Mouse (Mus musculus) hindbrain, embryonic 15.5 days (tissue): Measurements from ENCODE around the gene Lin7a. TPM values are rescaled to one million over a fixed set of nuclear protein-coding genes. Genes with fewer than 3 reads are reported as not detected.

Experiments used
- ATAC-seq: fragments of 200-750 bp; cut with Nextera tagmentation; 2 replicates; pipeline ENCODE4 v1.8.0; 2017; ENCODE audit warnings: low read depth, moderate number of reproducible peaks, moderate TSS enrichment; ENCODE audit not compliant: low FRiP score
- H3K27ac ChIP-seq: fragments of 300-500 bp; sonication (generic); replicated peaks from 2 replicates; pipeline ENCODE4 v1.5.1; 2015; ENCODE audit warnings: mild to moderate bottlenecking, inconsistent platforms
- H3K27me3 ChIP-seq: fragments of 300-500 bp; sonication (generic); 2 replicates; pipeline ENCODE4 v1.6.1; 2015; ENCODE audit warnings: control low read depth, inconsistent platforms
- H3K36me3 ChIP-seq: fragments of 300-500 bp; sonication (generic); 2 replicates; pipeline ENCODE4 v1.6.1; 2015; ENCODE audit warnings: control low read depth, inconsistent platforms
- H3K4me1 ChIP-seq: fragments of 300-500 bp; sonication (generic); replicated peaks from 2 replicates; pipeline ENCODE4 v1.6.1; 2015; ENCODE audit warnings: control low read depth, inconsistent platforms
- H3K4me2 ChIP-seq: fragments of 300-500 bp; sonication (generic); 2 replicates; pipeline ENCODE4 v1.6.1; 2015; ENCODE audit warnings: moderate library complexity, mild to moderate bottlenecking, inconsistent platforms
- H3K4me3 ChIP-seq: fragments of 300-500 bp; sonication (generic); 2 replicates; pipeline ENCODE4 v1.5.1; 2015; ENCODE audit warnings: mild to moderate bottlenecking, inconsistent platforms
- H3K9ac ChIP-seq: fragments of 300-500 bp; sonication (generic); 2 replicates; pipeline ENCODE4 v1.6.1; 2015; ENCODE audit warnings: inconsistent platforms
- H3K9me3 ChIP-seq: fragments of 300-500 bp; sonication (generic); 2 replicates; pipeline ENCODE4 v1.6.1; 2016; ENCODE audit warnings: control low read depth, inconsistent platforms
- WGBS: fragments of 180-500 bp; shearing (Covaris S2); methylation state at CpG from one replicate; pipeline ENCODE4 v1.1.7; 2015; 5-methylcytosine and 5-hydroxymethylcytosine counted together
- polyA plus RNA-seq: library from polyadenylated mRNA; unstranded; fragments of >200 nt; fragmentation: Nextera tagmentation; extraction: Ambion mirVana; gene quantifications from 2 replicates; pipeline ENCODE4 v1.2.1, GENCODE M21; 2015

Lin7a gene
- polyA plus RNA-seq = 32.6 and 35.0 TPM in 2 replicates

- no peaks in the 10 kb centered on the region for H3K9me3 ChIP-seq
- peaks cover 14% of the 10 kb centered on the region for H3K4me1 ChIP-seq
- ATAC-seq = peak; percentile 83
- H3K4me3 ChIP-seq = peak within 1 kb of the TSS; percentile 73
- peak within 1 kb of the TSS; percentile 76 for H3K9ac ChIP-seq
- H3K27ac ChIP-seq = peak within 1 kb of the TSS; percentile 88
- peak within 1 kb of the TSS; percentile 71 for H3K4me2 ChIP-seq
- 1% methylated on average over 38 of the region's 38 CpGs for WGBS
- no peaks in the 10 kb centered on the region for H3K36me3 ChIP-seq
- H3K27me3 ChIP-seq = no peaks in the 10 kb centered on the region
Observed at GRCm38 (mm10) chr10:107271321-107272130, at the start of gene Lin7a. Lin7a (plus strand) TSS chr10:107271686.

GRCm38 (mm10) chr10:107221726-107222125 is 49.8 kb upstream of the Lin7a start:
- H3K4me1 ChIP-seq = no peaks in the 10 kb centered on the region
- WGBS = 88% methylated on average over 2 of the region's 2 CpGs
- ATAC-seq = no peak
- H3K27me3 ChIP-seq = no peaks in the 10 kb centered on the region
- no peak overlapping the region for H3K4me2 ChIP-seq
- H3K36me3 ChIP-seq = no peaks in the 10 kb centered on the region
- H3K9ac ChIP-seq = no peak overlapping the region
- H3K27ac ChIP-seq = no peak overlapping the region
- H3K4me3 ChIP-seq = no peak overlapping the region
- no peaks in the 10 kb centered on the region for H3K9me3 ChIP-seq

- ATAC-seq = no peak
- no peak overlapping the region for H3K27ac ChIP-seq
- H3K9ac ChIP-seq = no peak overlapping the region
- no peaks in the 10 kb centered on the region for H3K36me3 ChIP-seq
- WGBS = 62% methylated on average over 8 of the region's 8 CpGs
- no peaks in the 10 kb centered on the region for H3K9me3 ChIP-seq
- no peaks in the 10 kb centered on the region for H3K27me3 ChIP-seq
- no peak overlapping the region for H3K4me2 ChIP-seq
- no peak overlapping the region for H3K4me3 ChIP-seq
- no peaks in the 10 kb centered on the region for H3K4me1 ChIP-seq
Observed at GRCm38 (mm10) chr10:107222406-107223185, 48.9 kb upstream of the Lin7a start.

DNA sequence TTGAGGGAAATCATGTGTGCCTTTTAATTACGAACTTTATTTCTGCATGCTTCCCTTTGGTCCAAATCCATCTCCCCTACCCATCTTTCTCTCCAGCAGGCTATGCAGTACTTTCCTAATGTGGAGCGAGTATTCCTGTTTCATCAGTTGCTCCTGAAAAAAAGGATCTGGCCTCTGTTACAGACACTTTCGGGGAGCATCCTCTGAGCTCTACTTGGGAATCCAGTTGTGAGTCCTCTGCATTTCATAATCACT is 48.4 kb upstream of the Lin7a start:
- Histone ChIP-seq H3K4me2 (no peak overlapping the region), H3K4me1 (no peaks in the 10 kb centered on the region), H3K36me3 (no peaks in the 10 kb centered on the region), H3K27ac (no peak overlapping the region), H3K9ac (no peak overlapping the region), H3K9me3 (no peaks in the 10 kb centered on the region), H3K27me3 (no peaks in the 10 kb centered on the region), H3K4me3 (no peak overlapping the region)
- WGBS = 83% methylated on average over 3 of the region's 3 CpGs
- ATAC-seq = no peak

DNA sequence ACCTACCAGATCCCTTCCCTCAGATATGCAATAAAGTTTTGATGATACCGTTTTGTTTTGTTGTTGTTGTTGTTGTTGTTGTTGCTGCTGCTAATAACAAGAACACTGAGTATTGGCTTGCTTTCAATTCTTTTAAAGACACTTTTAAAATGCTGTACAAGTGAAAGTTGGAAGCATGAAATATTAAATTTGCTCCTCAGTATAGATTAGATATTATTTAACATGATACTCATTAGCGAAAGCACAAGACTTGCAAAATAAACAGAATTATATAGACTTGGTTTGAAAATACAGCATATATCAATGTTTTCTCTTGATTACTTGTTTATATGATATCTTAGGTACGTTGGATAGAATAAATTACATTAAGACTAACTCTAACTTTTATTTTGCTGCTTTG is 47.7 kb upstream of the Lin7a start:
- Histone ChIP-seq H3K27ac (no peak overlapping the region), H3K4me3 (no peak overlapping the region), H3K4me2 (no peak overlapping the region), H3K4me1 (no peaks in the 10 kb centered on the region), H3K9me3 (no peaks in the 10 kb centered on the region), H3K9ac (no peak overlapping the region), H3K36me3 (no peaks in the 10 kb centered on the region), H3K27me3 (no peaks in the 10 kb centered on the region)
- no peak for ATAC-seq
- WGBS = 93% methylated on average over 3 of the region's 3 CpGs

- ATAC-seq = no peak
- Histone ChIP-seq H3K4me2 (no peak overlapping the region), H3K9me3 (no peaks in the 10 kb centered on the region), H3K4me3 (no peak overlapping the region), H3K4me1 (no peaks in the 10 kb centered on the region), H3K36me3 (no peaks in the 10 kb centered on the region), H3K27me3 (no peaks in the 10 kb centered on the region), H3K9ac (no peak overlapping the region), H3K27ac (no peak overlapping the region)
- WGBS = 93% methylated on average over 6 of the region's 6 CpGs
Observed at GRCm38 (mm10) chr10:107224596-107225330, 46.7 kb upstream of the Lin7a start.

DNA sequence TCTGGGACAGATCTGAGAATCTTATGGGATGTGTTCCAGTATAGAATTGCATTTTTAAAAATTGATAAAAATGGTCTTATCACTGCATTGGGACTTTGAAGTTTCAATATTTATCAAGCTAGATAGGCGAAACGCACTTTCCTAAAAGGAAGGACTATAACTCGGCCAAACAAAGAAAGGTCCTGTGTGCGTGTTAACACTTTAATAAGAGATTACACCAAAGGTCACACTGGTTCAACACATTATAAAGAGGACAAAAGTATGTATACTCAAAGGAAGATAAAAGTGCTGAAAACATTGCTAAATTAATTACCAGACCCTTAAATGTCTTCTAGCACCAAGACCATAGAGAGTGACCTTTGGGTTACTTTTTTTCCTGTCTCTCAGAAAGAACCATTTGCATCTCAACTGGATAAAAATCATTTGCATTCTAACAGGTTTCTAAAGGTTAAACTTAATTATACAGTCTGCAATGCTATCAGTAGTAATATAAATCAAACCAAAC is 46.1 kb upstream of the Lin7a start:
- no peaks in the 10 kb centered on the region for H3K27me3 ChIP-seq
- H3K4me3 ChIP-seq = no peak overlapping the region
- no peaks in the 10 kb centered on the region for H3K4me1 ChIP-seq
- WGBS = 47% methylated on average over 4 of the region's 4 CpGs
- no peaks in the 10 kb centered on the region for H3K36me3 ChIP-seq
- no peak for ATAC-seq
- H3K9ac ChIP-seq = no peak overlapping the region
- no peak overlapping the region for H3K4me2 ChIP-seq
- H3K9me3 ChIP-seq = no peaks in the 10 kb centered on the region
- no peak overlapping the region for H3K27ac ChIP-seq

GRCm38 (mm10) chr10:107225871-107226270 is 45.6 kb upstream of the Lin7a start:
- Histone ChIP-seq H3K27me3 (no peaks in the 10 kb centered on the region), H3K27ac (no peak overlapping the region), H3K9ac (no peak overlapping the region), H3K4me2 (no peak overlapping the region), H3K4me3 (no peak overlapping the region), H3K9me3 (no peaks in the 10 kb centered on the region), H3K36me3 (no peaks in the 10 kb centered on the region), H3K4me1 (no peaks in the 10 kb centered on the region)
- WGBS = 81% methylated on average over 4 of the region's 4 CpGs
- no peak for ATAC-seq

GRCm38 (mm10) chr10:107227901-107228300 is 43.6 kb upstream of the Lin7a start:
- Histone ChIP-seq H3K9me3 (no peaks in the 10 kb centered on the region), H3K27me3 (no peaks in the 10 kb centered on the region), H3K4me1 (no peaks in the 10 kb centered on the region), H3K4me3 (no peak overlapping the region), H3K36me3 (no peaks in the 10 kb centered on the region), H3K27ac (no peak overlapping the region), H3K4me2 (no peak overlapping the region), H3K9ac (no peak overlapping the region)
- ATAC-seq = no peak
- WGBS = 100% methylated on average over 1 of the region's 1 CpGs

DNA sequence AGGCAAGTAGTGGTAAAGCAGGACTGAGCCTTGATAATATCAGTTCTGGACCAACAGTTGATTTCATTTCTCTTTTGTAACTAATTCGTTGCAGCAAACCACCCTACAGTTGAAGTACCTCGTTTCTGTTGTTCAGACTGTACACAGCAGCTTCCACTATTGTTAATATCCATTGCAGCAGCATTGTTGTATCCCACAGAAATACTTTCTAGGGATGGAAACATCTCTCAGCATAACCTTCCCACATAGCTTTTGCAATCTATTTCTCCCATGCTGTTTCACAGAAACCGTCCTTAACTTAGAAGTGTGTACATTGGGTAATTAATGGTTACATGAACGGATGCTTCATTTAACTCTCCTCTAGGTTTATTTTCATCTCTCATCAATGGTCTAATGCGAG is 42.7 kb upstream of the Lin7a start:
- H3K4me1 ChIP-seq = no peaks in the 10 kb centered on the region
- H3K9me3 ChIP-seq = no peaks in the 10 kb centered on the region
- ATAC-seq = no peak
- H3K27me3 ChIP-seq = no peaks in the 10 kb centered on the region
- no peak overlapping the region for H3K4me3 ChIP-seq
- WGBS = 87% methylated on average over 5 of the region's 5 CpGs
- no peak overlapping the region for H3K4me2 ChIP-seq
- H3K36me3 ChIP-seq = no peaks in the 10 kb centered on the region
- H3K9ac ChIP-seq = no peak overlapping the region
- no peak overlapping the region for H3K27ac ChIP-seq

GRCm38 (mm10) chr10:107229416-107229815 is 42.1 kb upstream of the Lin7a start:
- Histone ChIP-seq H3K4me1 (no peaks in the 10 kb centered on the region), H3K9me3 (no peaks in the 10 kb centered on the region), H3K27me3 (no peaks in the 10 kb centered on the region), H3K36me3 (no peaks in the 10 kb centered on the region), H3K27ac (no peak overlapping the region), H3K4me3 (no peak overlapping the region), H3K4me2 (no peak overlapping the region), H3K9ac (no peak overlapping the region)
- 67% methylated on average over 3 of the region's 3 CpGs for WGBS
- ATAC-seq = no peak
